8 mouse cellular contexts compared by ENCODE assay signal in genomic region chr5:108132441-108133243, GRCm38 (mm10). TPM values are rescaled to one million over a fixed set of nuclear protein-coding genes. Genes with fewer than 3 reads are reported as not detected.
DNase-seq lines count a peak whose midpoint lies in the region; ATAC-seq and TF ChIP-seq lines count a peak whose summit lies in the region.

Tmed5 (minus strand) TSS chr5:108132620.
Ccdc18 (plus strand) TSS chr5:108132875.

- H3K4me3 ChIP-seq in heart, embryonic 12.5 days: peak within 1 kb of the TSS; percentile 87
- peak within 1 kb of the TSS; percentile 82 for H3K4me3 ChIP-seq in kidney, postnatal 0 days (replicated peaks; ENCODE audit: low read depth, low read length)
- H3K4me3 ChIP-seq in liver, embryonic 11.5 days (ENCODE audit: low read depth, low read length): peak within 1 kb of the TSS; percentile 84
- peak within 1 kb of the TSS; percentile 86 for H3K4me3 ChIP-seq in stomach, embryonic 14.5 days (ENCODE audit: low read depth, low read length)

- H3K27ac ChIP-seq in heart, embryonic 12.5 days (ENCODE audit: poor library complexity, severe bottlenecking): peak within 1 kb of the TSS; percentile 83
- H3K27ac ChIP-seq in kidney, postnatal 0 days: peak within 1 kb of the TSS; percentile 95
- peak within 1 kb of the TSS; percentile 77 for H3K27ac ChIP-seq in liver, embryonic 11.5 days (ENCODE audit: low read depth, low read length)
- peak within 1 kb of the TSS; percentile 90 for H3K27ac ChIP-seq in stomach, embryonic 14.5 days (ENCODE audit: low read length)

- peaks cover 7% of the 10 kb centered on the region; the same call in 1 of the 2 replicates for H3K4me1 ChIP-seq in heart, embryonic 12.5 days (replicated peaks)
- no peaks in the 10 kb centered on the region for H3K4me1 ChIP-seq in kidney, postnatal 0 days (replicated peaks; ENCODE audit: insufficient read depth, low read length)
- H3K4me1 ChIP-seq in liver, embryonic 11.5 days (replicated peaks; ENCODE audit: control insufficient read depth, insufficient read depth, low read length): peaks cover 7% of the 10 kb centered on the region
- peaks cover 4% of the 10 kb centered on the region; the same call in 1 of the 2 replicates for H3K4me1 ChIP-seq in stomach, embryonic 14.5 days (ENCODE audit: control insufficient read depth, insufficient read depth, low read length)

- H3K4me2 ChIP-seq in heart, embryonic 12.5 days: peak within 1 kb of the TSS; percentile 88
- H3K4me2 ChIP-seq in kidney, postnatal 0 days (ENCODE audit: low read length): peak within 1 kb of the TSS; percentile 83
- peak within 1 kb of the TSS; percentile 79 for H3K4me2 ChIP-seq in liver, embryonic 11.5 days
- peak within 1 kb of the TSS; percentile 73 for H3K4me2 ChIP-seq in stomach, embryonic 14.5 days (replicated peaks; ENCODE audit: low read depth, low read length)

- H3K36me3 ChIP-seq in heart, embryonic 12.5 days: peaks cover 9% of the 10 kb centered on the region
- no peaks in the 10 kb centered on the region; the same call in 1 of the 2 replicates for H3K36me3 ChIP-seq in kidney, postnatal 0 days (ENCODE audit: insufficient read depth, low read length)
- H3K36me3 ChIP-seq in liver, embryonic 11.5 days (ENCODE audit: control insufficient read depth, insufficient read depth, low read length): peaks cover 3% of the 10 kb centered on the region; the same call in 1 of the 2 replicates
- peaks cover 5% of the 10 kb centered on the region for H3K36me3 ChIP-seq in stomach, embryonic 14.5 days (ENCODE audit: control insufficient read depth, insufficient read depth, low read length)

- H3K9ac ChIP-seq in heart, embryonic 12.5 days: peak within 1 kb of the TSS; percentile 87
- peak within 1 kb of the TSS; percentile 80 for H3K9ac ChIP-seq in kidney, postnatal 0 days (ENCODE audit: low read depth, low read length)
- H3K9ac ChIP-seq in liver, embryonic 11.5 days (ENCODE audit: low read depth, low read length): peak within 1 kb of the TSS; percentile 88
- H3K9ac ChIP-seq in stomach, embryonic 14.5 days (replicated peaks; ENCODE audit: low read depth, low read length): peak within 1 kb of the TSS; percentile 76

- no peaks in the 10 kb centered on the region for H3K9me3 ChIP-seq in heart, embryonic 12.5 days (replicated peaks)
- H3K9me3 ChIP-seq in kidney, postnatal 0 days (replicated peaks; ENCODE audit: low read length): no peaks in the 10 kb centered on the region
- no peaks in the 10 kb centered on the region for H3K9me3 ChIP-seq in liver, embryonic 11.5 days (ENCODE audit: control insufficient read depth, low read length)
- H3K9me3 ChIP-seq in stomach, embryonic 14.5 days (ENCODE audit: control insufficient read depth, low read depth, low read length): no peaks in the 10 kb centered on the region

- no peaks in the 10 kb centered on the region for H3K27me3 ChIP-seq in heart, embryonic 12.5 days (replicated peaks)
- no peaks in the 10 kb centered on the region for H3K27me3 ChIP-seq in kidney, postnatal 0 days (ENCODE audit: insufficient read depth, low read length)
- H3K27me3 ChIP-seq in liver, embryonic 11.5 days (replicated peaks; ENCODE audit: control insufficient read depth, insufficient read depth, low read length): no peaks in the 10 kb centered on the region
- H3K27me3 ChIP-seq in stomach, embryonic 14.5 days (ENCODE audit: control insufficient read depth, insufficient read depth, low read length): no peaks in the 10 kb centered on the region

- under 1% methylated on average over 65 of the region's 65 CpGs for WGBS in heart, embryonic 12.5 days
- WGBS in kidney, postnatal 0 days: under 1% methylated on average over 64 of the region's 65 CpGs
- WGBS in liver, embryonic 11.5 days: under 1% methylated on average over 65 of the region's 65 CpGs
- under 1% methylated on average over 65 of the region's 65 CpGs for WGBS in stomach, embryonic 14.5 days

- DNase-seq in CD4-positive helper T cell, adult 2 months (ENCODE audit: low read depth, low spot score): peak; percentile 99
- peak; percentile 97 for DNase-seq in brain, embryonic 18.5 days (ENCODE audit: low read depth, low spot score)
- peak; percentile 99 for DNase-seq in kidney, postnatal 0 days (ENCODE audit: low spot score)
- DNase-seq in liver, embryonic 11.5 days (ENCODE audit: low spot score): peak; percentile 96
- DNase-seq in naive thymus-derived CD4-positive, alpha-beta T cell, adult 2 months (ENCODE audit: low read depth): peak; percentile 99

- ATAC-seq in erythroid progenitor cell, adult 5-6 weeks (replicated peaks; ENCODE audit: low FRiP score, poor library complexity, severe bottlenecking): peak; percentile 95
- ATAC-seq in heart, embryonic 12.5 days (ENCODE audit: insufficient number of reproducible peaks, low FRiP score): peak; percentile 98
- peak; percentile 99 for ATAC-seq in kidney, postnatal 0 days (replicated peaks; ENCODE audit: low FRiP score, low read depth)
- peak; percentile 98 for ATAC-seq in liver, embryonic 11.5 days (replicated peaks; ENCODE audit: low FRiP score)
- ATAC-seq in stomach, embryonic 14.5 days (ENCODE audit: insufficient number of reproducible peaks, insufficient read depth, low FRiP score, low read depth): peak; percentile 99

- peak; percentile 58 for TF ChIP-seq CTCF in kidney, postnatal 0 days (IDR thresholded peaks at IDR 0.05; ENCODE audit: low read depth)

RNA-seq across cellular contexts. Expression of gene Tmed5, which starts in this region (rescaled TPM):
- total RNA-seq in erythroid progenitor cell, adult 5-6 weeks (2015; ENCODE audit: low replicate concordance): 16.6 and 29.3 TPM in 2 replicates
- total RNA-seq in erythroid progenitor cell, adult 5-6 weeks (2017; ENCODE audit: low replicate concordance): 11.2 and 13.2 TPM in 2 replicates
- 27.0 and 30.5 TPM in 2 replicates for polyA plus RNA-seq in heart, embryonic 12.5 days (2016; fragmentation: Nextera tagmentation; extraction: Ambion mirVana)
- 23.1 and 25.9 TPM in 2 replicates for polyA plus RNA-seq in kidney, postnatal 0 days (2015; fragmentation: Nextera tagmentation; extraction: Ambion mirVana)
- 45.3 and 46.8 TPM in 2 replicates for polyA plus RNA-seq in liver, embryonic 11.5 days (2014; fragmentation: Nextera tagmentation; extraction: Ambion mirVana)
- polyA plus RNA-seq in stomach, embryonic 14.5 days (2014; fragmentation: Nextera tagmentation; extraction: Ambion mirVana): 37.0 and 41.0 TPM in 2 replicates

RNA-seq across cellular contexts. Expression of gene Ccdc18, which starts in this region (rescaled TPM):
- 45.3 and 53.3 TPM in 2 replicates for total RNA-seq in erythroid progenitor cell, adult 5-6 weeks (2015; ENCODE audit: low replicate concordance)
- total RNA-seq in erythroid progenitor cell, adult 5-6 weeks (2017; ENCODE audit: low replicate concordance): 53.3 and 93.4 TPM in 2 replicates
- 6.1 and 6.7 TPM in 2 replicates for polyA plus RNA-seq in heart, embryonic 12.5 days (2016; fragmentation: Nextera tagmentation; extraction: Ambion mirVana)
- polyA plus RNA-seq in kidney, postnatal 0 days (2015; fragmentation: Nextera tagmentation; extraction: Ambion mirVana): 5.7 and 5.9 TPM in 2 replicates
- polyA plus RNA-seq in liver, embryonic 11.5 days (2014; fragmentation: Nextera tagmentation; extraction: Ambion mirVana): 11.0 and 14.2 TPM in 2 replicates
- 10.0 and 12.3 TPM in 2 replicates for polyA plus RNA-seq in stomach, embryonic 14.5 days (2014; fragmentation: Nextera tagmentation; extraction: Ambion mirVana)

Comparison
In these comparisons a context has a peak if more than half of its experiments do, and no peak if none do; other contexts are left out.
1. Peak in every context shown above with its lines: DNase-seq, ATAC-seq, H3K4me3 ChIP-seq and H3K27ac ChIP-seq.